Mouse (Mus musculus) CD4-positive, CD25-positive, alpha-beta regulatory T cell, adult 2 months (primary cell): ENCODE data around the gene Nmrk2.

Experiments used
- DNase-seq: peaks from one replicate; pipeline ENCODE4 v3.0.0-alpha.2; 2012; ENCODE audit warnings: low read depth, low spot score

Gene Nmrk2

DNA sequence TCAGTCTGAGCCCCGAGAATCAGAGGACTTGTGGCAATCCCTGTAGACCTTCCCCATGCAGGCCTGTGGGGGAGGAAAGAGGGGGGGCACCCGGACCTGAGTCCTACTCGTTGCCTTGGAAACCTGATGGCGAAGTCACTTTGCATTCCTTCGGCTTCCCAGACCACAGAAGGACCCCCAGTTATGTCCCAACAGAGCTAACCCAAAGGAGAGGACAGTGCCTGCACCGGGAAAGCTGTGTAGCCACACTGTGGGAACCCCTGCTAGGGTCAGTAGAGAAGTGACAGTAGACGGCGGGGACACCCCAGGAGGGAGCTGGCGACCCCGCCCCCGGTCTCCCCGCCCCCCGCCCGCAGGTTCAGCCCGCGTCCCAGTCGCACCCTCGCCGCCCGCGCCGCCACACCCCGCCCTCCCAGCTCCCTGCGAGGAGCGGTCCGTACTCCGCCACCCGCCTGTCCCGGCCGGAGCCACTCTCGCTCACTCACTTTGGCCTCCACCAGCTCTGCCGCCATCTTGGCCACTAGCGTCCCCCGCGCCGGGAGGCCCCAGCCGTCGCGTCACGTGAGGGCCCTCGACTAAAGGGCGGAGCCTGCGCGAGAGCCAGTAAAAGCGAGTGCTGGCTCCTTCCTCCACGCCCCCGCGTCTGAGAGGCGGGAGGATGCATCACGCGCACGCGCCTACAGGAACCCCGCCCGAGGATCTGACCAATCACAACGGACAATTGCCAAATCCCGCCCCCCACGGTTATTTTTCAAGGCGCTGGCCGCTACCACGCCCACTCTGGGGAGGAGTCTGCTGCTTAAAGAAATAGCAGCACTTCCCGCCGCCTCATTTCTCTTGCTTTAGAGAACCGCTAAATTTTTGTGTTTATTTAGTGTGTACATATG, 34.4 kb downstream of the Nmrk2 start, which contains the start of gene Pias4:
Gene Pias4, minus strand, starts transcription at position 724 of the 887 bp plus-strand sequence.
- peak; percentile 100 for DNase-seq

DNA sequence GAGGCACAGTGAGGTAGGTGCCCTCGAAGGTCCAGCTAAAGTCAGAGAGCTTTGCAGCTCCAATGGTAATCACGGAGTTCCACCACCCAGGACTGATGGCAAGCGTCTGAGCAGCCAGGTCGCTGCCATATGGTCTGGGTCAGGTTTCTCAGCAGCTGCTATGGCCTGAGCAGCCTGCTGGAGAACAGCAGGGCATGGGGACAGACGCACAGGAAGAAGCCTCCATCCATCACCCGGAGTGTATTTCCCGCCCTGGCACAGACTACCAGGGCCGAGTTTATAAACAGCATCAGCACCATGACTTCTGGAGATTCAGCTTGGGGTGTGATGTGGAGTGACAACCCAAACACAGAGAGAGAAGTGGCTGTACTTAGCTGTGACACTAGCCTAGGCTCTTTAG, 36.7 kb downstream of the Nmrk2 start:
- DNase-seq: no peak

DNA sequence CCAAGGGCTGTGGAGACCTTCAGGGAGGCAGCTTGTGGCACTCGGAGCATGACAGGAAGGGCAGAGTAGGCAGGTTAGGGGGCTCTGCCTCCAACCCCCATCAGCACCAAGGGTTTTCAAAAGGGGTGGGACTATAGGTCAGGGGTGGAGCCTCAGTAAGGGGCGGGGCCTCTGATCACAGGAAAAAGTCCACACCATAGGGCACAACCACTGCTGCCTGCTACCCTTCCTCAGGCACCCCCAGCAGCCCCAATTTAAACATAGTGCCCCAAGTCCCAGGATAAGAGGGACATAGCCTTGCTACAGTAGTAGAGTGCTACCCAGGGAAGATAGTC, 39.6 kb downstream of the Nmrk2 start:
- no peak for DNase-seq

DNA sequence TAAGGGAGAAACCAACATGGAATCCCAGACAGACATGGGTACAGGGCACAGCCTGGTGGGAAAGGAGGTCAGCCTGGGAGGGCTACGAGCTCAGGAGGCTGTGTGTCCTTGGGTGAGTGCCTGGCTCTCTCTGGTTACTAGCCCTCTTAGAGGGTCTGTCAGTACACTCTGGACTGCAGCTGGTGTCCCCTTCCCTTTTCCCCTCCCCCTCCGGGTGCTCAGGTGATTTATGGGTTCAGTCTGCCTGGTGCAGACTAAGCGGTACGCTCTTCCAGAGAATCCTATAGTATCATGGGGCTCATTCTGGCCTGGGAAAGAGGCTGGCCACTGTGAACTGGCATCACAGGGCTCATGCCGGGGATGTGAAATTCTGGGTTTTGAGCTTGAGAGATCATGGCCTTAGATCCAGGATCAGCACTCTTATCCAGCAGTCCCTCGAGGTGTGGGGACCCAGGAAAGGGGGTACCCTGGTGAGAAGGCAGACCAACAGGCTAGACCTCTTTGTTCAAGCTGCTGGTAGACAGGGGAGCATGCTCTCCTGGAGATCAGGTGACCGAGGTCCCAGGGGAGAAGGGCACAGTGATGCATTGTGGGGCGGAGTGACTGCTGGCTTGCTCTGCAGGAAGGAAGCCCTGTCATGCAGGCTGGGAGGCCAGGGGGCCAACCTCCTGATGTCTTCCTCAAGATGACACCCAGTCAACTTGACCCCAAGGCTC, 40.1 kb downstream of the Nmrk2 start:
- DNase-seq: no peak

DNA sequence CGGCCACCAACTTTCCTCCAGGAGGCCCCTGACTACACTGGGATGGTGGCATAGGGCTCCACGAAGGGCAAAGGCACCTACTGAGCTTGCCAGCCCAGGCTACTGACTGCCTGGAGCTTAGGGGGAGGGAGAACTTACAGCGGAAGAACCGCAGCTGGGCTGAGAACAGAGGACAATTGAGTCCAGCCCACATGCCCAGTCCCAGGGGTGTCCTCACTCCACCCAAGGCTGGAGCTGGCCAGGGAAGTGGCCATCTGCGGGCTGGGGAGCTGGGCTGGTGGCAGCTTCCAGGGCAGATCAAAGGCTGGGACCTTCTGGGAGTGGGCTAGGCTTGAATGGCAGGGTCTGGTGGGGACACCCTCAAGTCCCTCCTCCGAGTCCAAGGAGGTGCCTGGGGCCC, 47.1 kb downstream of the Nmrk2 start:
- no peak for DNase-seq

DNA sequence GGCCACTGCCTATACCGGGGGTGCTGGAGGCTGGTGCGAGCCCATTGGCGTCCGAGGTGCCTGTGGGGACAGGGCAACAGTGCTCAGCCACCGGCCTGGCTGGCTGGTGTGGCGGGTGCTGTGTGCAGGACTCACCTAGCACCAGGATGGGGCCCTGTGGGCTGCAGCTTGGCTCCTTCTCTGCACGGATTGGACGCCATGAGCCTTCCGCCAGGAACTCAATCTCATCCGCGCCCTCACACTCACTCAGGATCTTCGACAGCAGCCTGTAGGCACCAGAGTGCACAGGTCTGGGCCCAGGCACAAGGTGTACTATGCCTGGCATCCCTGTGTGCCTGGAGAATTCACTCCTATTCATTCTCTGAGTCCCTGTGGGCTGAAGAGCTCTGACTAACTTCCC, 47.5 kb downstream of the Nmrk2 start:
- DNase-seq: no peak

DNA sequence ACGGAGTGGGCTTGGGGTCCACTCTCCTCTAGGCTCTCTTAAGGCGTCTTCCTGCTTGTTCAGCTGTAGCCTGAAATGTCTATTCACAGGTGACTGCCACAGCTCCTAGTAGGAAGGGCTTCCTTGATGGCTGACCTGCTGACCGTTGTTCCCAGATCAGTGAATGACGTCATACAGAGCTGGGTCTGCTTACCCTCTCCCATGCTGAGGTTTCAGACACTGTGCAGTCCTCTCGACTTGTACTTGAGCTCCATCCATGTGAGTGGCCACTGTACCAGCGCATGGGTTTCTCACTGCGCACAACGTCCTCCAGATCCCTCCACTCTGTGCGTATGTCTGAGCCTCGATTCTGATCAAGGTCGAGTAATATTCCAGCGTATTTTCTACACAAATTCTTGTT, 49.2 kb downstream of the Nmrk2 start:
- no peak for DNase-seq

DNA sequence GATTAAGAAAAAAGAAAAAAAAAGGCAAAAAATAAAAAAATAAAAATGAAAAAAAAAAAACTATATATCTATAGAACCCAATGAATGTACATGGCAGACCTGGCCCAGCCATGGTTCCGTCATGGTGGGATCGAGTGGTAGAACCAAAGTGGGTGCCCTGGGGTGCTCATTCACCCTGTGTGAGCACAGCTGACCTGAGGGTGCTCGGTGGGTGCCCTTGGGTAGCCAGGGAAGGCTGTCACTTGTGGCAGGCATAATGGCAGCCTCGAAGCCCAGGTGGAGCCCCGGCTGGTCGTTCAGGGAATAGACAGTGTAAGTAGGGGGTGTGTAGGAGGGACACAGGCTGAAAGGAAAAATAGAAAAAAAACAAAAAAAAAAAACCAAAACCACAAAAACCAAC, 50.6 kb downstream of the Nmrk2 start:
- DNase-seq: no peak
